Mouse (Mus musculus) MEL (cell line): ENCODE measurements around the gene Creb5.

Experiments used
- CHD2 ChIP-seq: IDR thresholded peaks from 2 replicates; pipeline ENCODE4 v1.6.1; 2011; ENCODE audit warnings: low read length, improper control_type of control experiment
- CTCF ChIP-seq, 3 experiments: IDR thresholded peaks in 2 of 3; conservative IDR thresholded peaks in 1 of 3; 2 replicates each; pipeline ENCODE4 v1.5.1; 2011 to 2012; ENCODE audit warnings: low read length in 3 of 3, low read depth in 2 of 3, mild to moderate bottlenecking in 2 of 3, improper control_type of control experiment in 1 of 3, inconsistent platforms in 1 of 3, mixed read lengths in 1 of 3, moderate library complexity in 1 of 3; ENCODE audit not compliant: control insufficient read depth in 1 of 3, insufficient read depth in 1 of 3, poor library complexity in 1 of 3, severe bottlenecking in 1 of 3
- KAT2A ChIP-seq: conservative IDR thresholded peaks from 2 replicates; pipeline ENCODE4 v1.6.1; 2012; ENCODE audit warnings: low read depth, low read length, improper control_type of control experiment, inconsistent platforms
- MAFK ChIP-seq: IDR thresholded peaks from 2 replicates; pipeline ENCODE4 v1.6.1; 2011; ENCODE audit warnings: low read depth, mild to moderate bottlenecking, low read length, improper control_type of control experiment, borderline replicate concordance
- MYC ChIP-seq: IDR thresholded peaks from 2 replicates; pipeline ENCODE4 v1.6.1; 2011; ENCODE audit warnings: low read depth, mild to moderate bottlenecking, low read length, improper control_type of control experiment, moderate library complexity
- POLR2A ChIP-seq, 2 experiments: IDR thresholded peaks; 2 replicates each; pipeline ENCODE4 v1.6.1; 2011 to 2012; ENCODE audit warnings: low read length in 2 of 2, mild to moderate bottlenecking in 2 of 2, control low read depth in 1 of 2, improper control_type of control experiment in 1 of 2, low read depth in 1 of 2, moderate library complexity in 1 of 2; ENCODE audit not compliant: control insufficient read depth in 1 of 2, insufficient read depth in 1 of 2, poor library complexity in 1 of 2
- POLR2AphosphoS2 ChIP-seq: IDR thresholded peaks from 2 replicates; pipeline ENCODE4 v1.6.1; 2011; ENCODE audit warnings: low read length, improper control_type of control experiment
- POLR2AphosphoS5 ChIP-seq: IDR thresholded peaks from 2 replicates; pipeline ENCODE4 v1.6.1; 2012; ENCODE audit warnings: low read depth, borderline replicate concordance, mild to moderate bottlenecking, inconsistent platforms, low read length, moderate library complexity, mixed read lengths
- USF2 ChIP-seq, 2 experiments: IDR thresholded peaks; 2 replicates each; pipeline ENCODE4 v1.6.1; 2011 to 2012; ENCODE audit warnings: improper control_type of control experiment in 2 of 2, low read length in 2 of 2, borderline replicate concordance in 1 of 2, inconsistent platforms in 1 of 2, low read depth in 1 of 2, mild to moderate bottlenecking in 1 of 2; ENCODE audit not compliant: insufficient read depth in 1 of 2
- ZKSCAN1 ChIP-seq: IDR thresholded peaks from 2 replicates; pipeline ENCODE4 v1.6.1; 2012; ENCODE audit warnings: low read depth, mild to moderate bottlenecking, inconsistent platforms, low read length, improper control_type of control experiment, moderate library complexity

GRCm38 (mm10) chr6:53514862-53515261 is 227.8 kb downstream of the Creb5 start:
- no peak for TF ChIP-seq CTCF (IDR thresholded peaks at IDR 0.05 in 2 of 3, conservative IDR thresholded peaks at IDR 0.05 in 1 of 3; ENCODE audit: control insufficient read depth in 1 of 3, insufficient read depth in 1 of 3, low read depth in 2 of 3, low read length in 3 of 3, poor library complexity in 1 of 3, severe bottlenecking in 1 of 3)
- no peak for TF ChIP-seq KAT2A
- TF ChIP-seq POLR2AphosphoS2 = no peak
- TF ChIP-seq CHD2 = no peak
- no peak for TF ChIP-seq POLR2AphosphoS5
- no peak for TF ChIP-seq USF2 (IDR thresholded peaks at IDR 0.05; ENCODE audit: borderline replicate concordance in 1 of 2, insufficient read depth in 1 of 2, low read depth in 1 of 2, low read length in 2 of 2)
- TF ChIP-seq POLR2A (IDR thresholded peaks at IDR 0.05; ENCODE audit: control insufficient read depth in 1 of 2, insufficient read depth in 1 of 2, low read depth in 1 of 2, low read length in 2 of 2, poor library complexity in 1 of 2) = no peak
- no peak for TF ChIP-seq MYC
- no peak for TF ChIP-seq MAFK
- TF ChIP-seq ZKSCAN1 = no peak
